ENCODE assay signal across 8 mouse cellular contexts in genomic region chr5:24426037-24426432, GRCm38 (mm10). TPM values are rescaled to one million over a fixed set of nuclear protein-coding genes. Genes with fewer than 3 reads are reported as not detected.
DNase-seq lines count a peak whose midpoint lies in the region; ATAC-seq and TF ChIP-seq lines count a peak whose summit lies in the region.

No protein-coding gene starts in this region.

- H3K36me3 ChIP-seq in heart, embryonic 13.5 days: peaks cover 30% of the 10 kb centered on the region
- 0 out of 2 replicates have a peak, but pooled peaks cover 2% of the 10 kb centered on the region for H3K36me3 ChIP-seq in hindbrain, embryonic 16.5 days (ENCODE audit: control insufficient read depth, insufficient read depth, low read length)
- H3K36me3 ChIP-seq in midbrain, embryonic 10.5 days: peaks cover 21% of the 10 kb centered on the region

- intact Hi-C loops in heart, postnatal 25 days (cut with DNase I): loop anchor here (2.0 kb wide), 1 partner anchor 17 kb away; no protein-coding TSS in a partner anchor

- peaks cover 51% of the 10 kb centered on the region for H3K4me1 ChIP-seq in heart, embryonic 13.5 days
- H3K4me1 ChIP-seq in bone marrow, adult 2 months (ENCODE audit: control insufficient read depth, insufficient read depth, low read length): no peaks in the 10 kb centered on the region; the same call in 1 of the 2 replicates
- H3K4me1 ChIP-seq in hindbrain, embryonic 16.5 days (ENCODE audit: control insufficient read depth, insufficient read depth, low read depth, low read length): peaks cover 37% of the 10 kb centered on the region
- H3K4me1 ChIP-seq in midbrain, embryonic 10.5 days: peaks cover 72% of the 10 kb centered on the region

- H3K27me3 ChIP-seq in heart, embryonic 13.5 days (replicated peaks): no peaks in the 10 kb centered on the region
- H3K27me3 ChIP-seq in hindbrain, embryonic 16.5 days (replicated peaks; ENCODE audit: control insufficient read depth, insufficient read depth, low read length): peaks cover 3% of the 10 kb centered on the region; the same call in 1 of the 2 replicates
- peaks cover 29% of the 10 kb centered on the region for H3K27me3 ChIP-seq in midbrain, embryonic 10.5 days (ENCODE audit: low read depth, poor library complexity, severe bottlenecking)

- ATAC-seq in heart, embryonic 13.5 days (ENCODE audit: extremely low read depth, insufficient number of reproducible peaks, low FRiP score, low TSS enrichment): no peak
- no peak for ATAC-seq in hindbrain, embryonic 16.5 days

- H3K27ac ChIP-seq in heart, embryonic 13.5 days (replicated peaks): peak overlapping the region; percentile 97
- H3K27ac ChIP-seq in bone marrow, adult 2 months (ENCODE audit: control insufficient read depth, insufficient read depth, low read depth, low read length, poor library complexity): no peak overlapping the region
- no peak overlapping the region for H3K27ac ChIP-seq in hindbrain, embryonic 16.5 days (ENCODE audit: low read depth, low read length)
- peak overlapping the region; percentile 88 for H3K27ac ChIP-seq in midbrain, embryonic 10.5 days (replicated peaks)

- peak overlapping the region; percentile 96 for H3K4me2 ChIP-seq in heart, embryonic 13.5 days
- H3K4me2 ChIP-seq in hindbrain, embryonic 16.5 days (ENCODE audit: low read length): peak overlapping the region; percentile 69

- 3% methylated on average over 10 of the region's 10 CpGs for WGBS in heart, embryonic 13.5 days
- 15% methylated on average over 10 of the region's 10 CpGs for WGBS in bone marrow, adult 2 months
- WGBS in hindbrain, embryonic 16.5 days: 4% methylated on average over 10 of the region's 10 CpGs
- 0% methylated on average over 10 of the region's 10 CpGs for WGBS in midbrain, embryonic 10.5 days

- no peak for TF ChIP-seq CTCF in bone marrow, adult 2 months (IDR thresholded peaks at IDR 0.05; ENCODE audit: control insufficient read depth, insufficient read depth, low read length)

- H3K9me3 ChIP-seq in heart, embryonic 13.5 days: no peaks in the 10 kb centered on the region
- no peaks in the 10 kb centered on the region for H3K9me3 ChIP-seq in hindbrain, embryonic 16.5 days (ENCODE audit: control insufficient read depth, low read length)
- H3K9me3 ChIP-seq in midbrain, embryonic 10.5 days (replicated peaks): no peaks in the 10 kb centered on the region

- peak overlapping the region; percentile 81 for H3K4me3 ChIP-seq in heart, embryonic 13.5 days
- H3K4me3 ChIP-seq in bone marrow, adult 2 months (replicated peaks; ENCODE audit: control insufficient read depth, low read depth, low read length): peak overlapping the region; percentile 82
- H3K4me3 ChIP-seq in hindbrain, embryonic 16.5 days (ENCODE audit: low read length): peak overlapping the region; percentile 68
- peak overlapping the region; percentile 76 for H3K4me3 ChIP-seq in midbrain, embryonic 10.5 days

- TF ChIP-seq POLR2A in bone marrow, adult 2 months (IDR thresholded peaks at IDR 0.05; ENCODE audit: borderline replicate concordance, control insufficient read depth, low read depth, low read length): no peak

- DNase-seq in heart, postnatal 25 days (ENCODE audit: low spot score): no peak
- peak; percentile 53 for DNase-seq in midbrain, embryonic 10.5 days (ENCODE audit: low spot score)
- no peak for DNase-seq in layer of hippocampus, adult 9-11 months
- DNase-seq in gastrocnemius, postnatal 4 days (ENCODE audit: low spot score in 2 of 2): no peak
- no peak for DNase-seq in cerebellum, postnatal 25 days

- peak overlapping the region; percentile 91 for H3K9ac ChIP-seq in heart, embryonic 13.5 days
- peak overlapping the region; percentile 56; the same call in 1 of the 2 replicates for H3K9ac ChIP-seq in hindbrain, embryonic 16.5 days (ENCODE audit: low read depth, low read length)

RNA-seq across cellular contexts. Expression of gene Slc4a2, which starts 2.4 kb away (rescaled TPM):
- polyA plus RNA-seq in heart, embryonic 13.5 days (2015; fragmentation: Nextera tagmentation; extraction: Ambion mirVana): 26.9 and 29.3 TPM in 2 replicates
- 10 to 100 TPM; 29.7 to 31.3 TPM for total RNA-seq in heart, postnatal 25 days (2021)
- 13.6 and 42.9 TPM in 2 replicates for polyA plus RNA-seq in bone marrow, adult 2 months (2011; ENCODE audit: insufficient read depth, insufficient read length, low replicate concordance, missing spikeins)
- polyA plus RNA-seq in hindbrain, embryonic 16.5 days (2015; fragmentation: Nextera tagmentation; extraction: Ambion mirVana): 29.0 and 29.8 TPM in 2 replicates
- 32.9 and 33.3 TPM in 2 replicates for polyA plus RNA-seq in midbrain, embryonic 10.5 days (2016; fragmentation: Nextera tagmentation; extraction: Ambion mirVana)
- total RNA-seq in gastrocnemius, postnatal 4 days (2021): 10 to 100 TPM; 40.3 to 42.6 TPM

RNA-seq across cellular contexts. Expression of gene Cdk5, which starts 2.7 kb away (rescaled TPM):
- polyA plus RNA-seq in heart, embryonic 13.5 days (2015; fragmentation: Nextera tagmentation; extraction: Ambion mirVana): 25.8 and 28.7 TPM in 2 replicates
- total RNA-seq in heart, postnatal 25 days (2021): 10 to 100 TPM; 19.2 to 22.8 TPM
- 28.2 and 54.7 TPM in 2 replicates for polyA plus RNA-seq in bone marrow, adult 2 months (2011; ENCODE audit: insufficient read depth, insufficient read length, low replicate concordance, missing spikeins)
- 139 and 140 TPM in 2 replicates for polyA plus RNA-seq in hindbrain, embryonic 16.5 days (2015; fragmentation: Nextera tagmentation; extraction: Ambion mirVana)
- 49.0 and 61.6 TPM in 2 replicates for polyA plus RNA-seq in midbrain, embryonic 10.5 days (2016; fragmentation: Nextera tagmentation; extraction: Ambion mirVana)
- 10 to 100 TPM; 24.4 to 25.7 TPM for total RNA-seq in gastrocnemius, postnatal 4 days (2021)

RNA-seq across cellular contexts. Expression of gene Asic3, which starts 12.8 kb away (rescaled TPM):
- polyA plus RNA-seq in heart, embryonic 13.5 days (2015; fragmentation: Nextera tagmentation; extraction: Ambion mirVana): 0.25 TPM in 1 of 2 replicates, not detected in the other
- total RNA-seq in heart, postnatal 25 days (2021): under 1 TPM in 1 of 2 experiments, not detected in 1; 0.17 TPM
- polyA plus RNA-seq in bone marrow, adult 2 months (2011; ENCODE audit: insufficient read depth, insufficient read length, low replicate concordance, missing spikeins): not detected in 2 replicates
- 0.85 and 1.0 TPM in 2 replicates for polyA plus RNA-seq in hindbrain, embryonic 16.5 days (2015; fragmentation: Nextera tagmentation; extraction: Ambion mirVana)
- polyA plus RNA-seq in midbrain, embryonic 10.5 days (2016; fragmentation: Nextera tagmentation; extraction: Ambion mirVana): 0.19 and 0.31 TPM in 2 replicates
- under 1 TPM; 0.22 to 0.52 TPM for total RNA-seq in gastrocnemius, postnatal 4 days (2021)

RNA-seq across cellular contexts. Expression of gene Fastk, which starts 19.1 kb away (rescaled TPM):
- 163 and 164 TPM in 2 replicates for polyA plus RNA-seq in heart, embryonic 13.5 days (2015; fragmentation: Nextera tagmentation; extraction: Ambion mirVana)
- 100 to 1,000 TPM; 275 to 314 TPM for total RNA-seq in heart, postnatal 25 days (2021)
- polyA plus RNA-seq in bone marrow, adult 2 months (2011; ENCODE audit: insufficient read depth, insufficient read length, low replicate concordance, missing spikeins): 54.3 and 81.0 TPM in 2 replicates
- 106 and 107 TPM in 2 replicates for polyA plus RNA-seq in hindbrain, embryonic 16.5 days (2015; fragmentation: Nextera tagmentation; extraction: Ambion mirVana)
- 107 and 113 TPM in 2 replicates for polyA plus RNA-seq in midbrain, embryonic 10.5 days (2016; fragmentation: Nextera tagmentation; extraction: Ambion mirVana)
- total RNA-seq in gastrocnemius, postnatal 4 days (2021): 100 to 1,000 TPM; 129 to 132 TPM

RNA-seq across cellular contexts. Expression of gene Tmub1, which starts 21.6 kb away (rescaled TPM):
- polyA plus RNA-seq in heart, embryonic 13.5 days (2015; fragmentation: Nextera tagmentation; extraction: Ambion mirVana): 16.2 and 19.9 TPM in 2 replicates
- 10 to 100 TPM in 1 of 2 experiments, 1 to 10 TPM in 1; 9.1 to 12.0 TPM for total RNA-seq in heart, postnatal 25 days (2021)
- 14.4 and 22.1 TPM in 2 replicates for polyA plus RNA-seq in bone marrow, adult 2 months (2011; ENCODE audit: insufficient read depth, insufficient read length, low replicate concordance, missing spikeins)
- polyA plus RNA-seq in hindbrain, embryonic 16.5 days (2015; fragmentation: Nextera tagmentation; extraction: Ambion mirVana): 61.7 and 63.1 TPM in 2 replicates
- polyA plus RNA-seq in midbrain, embryonic 10.5 days (2016; fragmentation: Nextera tagmentation; extraction: Ambion mirVana): 30.9 and 32.9 TPM in 2 replicates
- total RNA-seq in gastrocnemius, postnatal 4 days (2021): 1 to 10 TPM; 6.7 to 7.0 TPM

Comparison
In these comparisons a context has a peak if more than half of its experiments do, and no peak if none do; other contexts are left out.
1. H3K27ac ChIP-seq: peak in heart, embryonic 13.5 days (single experiment) and midbrain, embryonic 10.5 days (single experiment); none in bone marrow, adult 2 months (single experiment) and hindbrain, embryonic 16.5 days (single experiment).
2. Peak in every context shown above with its lines, with median percentiles within 50 percentile points of each other: H3K4me3 ChIP-seq.